Mouse (Mus musculus) yolk sac, embryonic 10.5 days (tissue): ENCODE results near the gene Ctsw.
"Not testable (repeated sequence)": the region's sequence is repeated elsewhere in the genome, so short reads cannot be mapped to it uniquely, and the experiment has no call there.

Experiments
- DNase-seq: peaks from one replicate; pipeline ENCODE4 v3.0.0-alpha.2; 2017; ENCODE audit warnings: low spot score

Gene Ctsw

GRCm38 (mm10) chr19:5468374-5468773 lies at the start of gene Ctsw:
Gene Ctsw, minus strand, starts transcription at chr19:5468507.
- no peak for DNase-seq

GRCm38 (mm10) chr19:5516906-5517505 lies 48.7 kb upstream of the Ctsw start:
- DNase-seq, result no peak

GRCm38 (mm10) chr19:5515840-5516777 lies 47.8 kb upstream of the Ctsw start:
- DNase-seq, result no peak

GRCm38 (mm10) chr19:5513005-5513349 lies 44.7 kb upstream of the Ctsw start:
- no peak for DNase-seq

GRCm38 (mm10) chr19:5512091-5513004 lies 44.0 kb upstream of the Ctsw start:
- DNase-seq, result no peak

- no peak for DNase-seq
Measured at GRCm38 (mm10) chr19:5511074-5511632, 42.8 kb upstream of the Ctsw start.

GRCm38 (mm10) chr19:5510031-5511026 lies 42.0 kb upstream of the Ctsw start, which contains the start of gene Snx32:
Gene Snx32, minus strand, starts transcription at chr19:5510538.
- DNase-seq, result peak; percentile 96

- DNase-seq, result no peak
Measured at GRCm38 (mm10) chr19:5503687-5504086, 35.4 kb upstream of the Ctsw start, which contains the start of gene 1700020D05Rik. Gene 1700020D05Rik, minus strand, starts transcription at chr19:5503787.

- no peak for DNase-seq
Measured at GRCm38 (mm10) chr19:5500330-5500875, 32.1 kb upstream of the Ctsw start.

- no peak for DNase-seq
Measured at GRCm38 (mm10) chr19:5496052-5496370, 27.7 kb upstream of the Ctsw start.

GRCm38 (mm10) chr19:5495353-5496051 lies 27.2 kb upstream of the Ctsw start:
- no peak for DNase-seq

- no peak for DNase-seq
Measured at GRCm38 (mm10) chr19:5494314-5494713, 26.0 kb upstream of the Ctsw start.

GRCm38 (mm10) chr19:5493301-5493721 lies 25.0 kb upstream of the Ctsw start:
- not testable (repeated sequence) for DNase-seq

- no peak for DNase-seq
Measured at GRCm38 (mm10) chr19:5492641-5493040, 24.3 kb upstream of the Ctsw start.

- DNase-seq, result peak; percentile 88
Measured at GRCm38 (mm10) chr19:5490898-5491708, 22.8 kb upstream of the Ctsw start.

- peak; percentile 96 for DNase-seq
Measured at GRCm38 (mm10) chr19:5490313-5490897, 22.1 kb upstream of the Ctsw start, which contains the start of gene Cfl1. Gene Cfl1, plus strand, starts transcription at chr19:5490455.

GRCm38 (mm10) chr19:5489721-5490120 lies 21.4 kb upstream of the Ctsw start:
- DNase-seq, result not testable (repeated sequence)

- peak; percentile 99 for DNase-seq
Measured at GRCm38 (mm10) chr19:5488878-5489571, 20.7 kb upstream of the Ctsw start.
